Mouse (Mus musculus): ENCODE data around the gene Cemip. TPM values are rescaled to one million over a fixed set of nuclear protein-coding genes. Genes with fewer than 3 reads are reported as not detected.

Cemip gene
- polyA plus RNA-seq, 1 experiment = 11.2 TPM

GRCm38 (mm10) chr7:83913405-83913932, 172.8 kb downstream of the Cemip start:
- Histone ChIP-seq H3K36me3 (ENCODE audit: control insufficient read depth, insufficient read depth) (no peaks in the 10 kb centered on the region), H3K79me2 (ENCODE audit: control insufficient read depth, insufficient read depth) (no peaks in the 10 kb centered on the region), H3K4me2 (ENCODE audit: low read depth) (no peak overlapping the region), H3ac (ENCODE audit: control insufficient read depth, insufficient read length) (no peak overlapping the region), H3K4me3 (no peak overlapping the region), H3K27me3 (ENCODE audit: control insufficient read depth, insufficient read depth, insufficient read length) (no peaks in the 10 kb centered on the region)
- TF ChIP-seq MYOG (IDR thresholded peaks at IDR 0.05; ENCODE audit: control insufficient read depth in 1 of 3, insufficient read depth in 1 of 3, insufficient read length in 2 of 3, low read depth in 2 of 3) (no peak), REST (IDR thresholded peaks at IDR 0.05; ENCODE audit: insufficient read depth, insufficient read length) (no peak), USF1 (IDR thresholded peaks at IDR 0.05; ENCODE audit: low read depth) (no peak), SRF (IDR thresholded peaks at IDR 0.05; ENCODE audit: control insufficient read depth, insufficient read length, low read depth) (no peak), MAX (IDR thresholded peaks at IDR 0.05; ENCODE audit: low read depth) (no peak), E2F4 (IDR thresholded peaks at IDR 0.05; ENCODE audit: insufficient read depth) (no peak), POLR2AphosphoS2 (IDR thresholded peaks at IDR 0.05; ENCODE audit: insufficient read length, low read depth) (no peak), TCF3 (IDR thresholded peaks at IDR 0.05; ENCODE audit: insufficient read length, low read depth) (no peak), POLR2A (IDR thresholded peaks at IDR 0.05; ENCODE audit: insufficient read length, low read depth) (no peak), TCF12 (IDR thresholded peaks at IDR 0.05; ENCODE audit: insufficient read depth, poor library complexity, severe bottlenecking) (no peak)

GRCm38 (mm10) chr7:83911909-83912308, 174.4 kb downstream of the Cemip start:
- no peaks in the 10 kb centered on the region for H3K79me2 ChIP-seq (ENCODE audit: control insufficient read depth, insufficient read depth)
- H3K36me3 ChIP-seq (ENCODE audit: control insufficient read depth, insufficient read depth) = no peaks in the 10 kb centered on the region
- no peak overlapping the region for H3K4me3 ChIP-seq
- no peak overlapping the region for H3K4me2 ChIP-seq (ENCODE audit: low read depth)
- TF ChIP-seq USF1 (IDR thresholded peaks at IDR 0.05; ENCODE audit: low read depth) = no peak
- TF ChIP-seq REST (IDR thresholded peaks at IDR 0.05; ENCODE audit: insufficient read depth, insufficient read length) = no peak
- no peak for TF ChIP-seq MYOD1 (IDR thresholded peaks at IDR 0.05; ENCODE audit: control insufficient read depth in 1 of 3, insufficient read length in 2 of 3, low read depth in 2 of 3)
- TF ChIP-seq MYOG (IDR thresholded peaks at IDR 0.05; ENCODE audit: control insufficient read depth in 1 of 3, insufficient read depth in 1 of 3, insufficient read length in 2 of 3, low read depth in 2 of 3) = no peak
- no peak for TF ChIP-seq CEBPB (IDR thresholded peaks at IDR 0.05; ENCODE audit: insufficient read depth, poor library complexity, severe bottlenecking)
- TF ChIP-seq E2F4 (IDR thresholded peaks at IDR 0.05; ENCODE audit: insufficient read depth) = no peak
- no peak for TF ChIP-seq MAX (IDR thresholded peaks at IDR 0.05; ENCODE audit: low read depth)
- no peak for TF ChIP-seq TCF3 (IDR thresholded peaks at IDR 0.05; ENCODE audit: insufficient read length, low read depth)
- TF ChIP-seq POLR2A (IDR thresholded peaks at IDR 0.05; ENCODE audit: insufficient read length, low read depth) = no peak
- TF ChIP-seq POLR2AphosphoS2 (IDR thresholded peaks at IDR 0.05; ENCODE audit: insufficient read length, low read depth) = no peak
- H3ac ChIP-seq (ENCODE audit: control insufficient read depth, insufficient read length) = no peak overlapping the region
- H3K27me3 ChIP-seq (ENCODE audit: control insufficient read depth, insufficient read depth, insufficient read length) = no peaks in the 10 kb centered on the region

GRCm38 (mm10) chr7:83904831-83905230, 181.5 kb downstream of the Cemip start:
- Histone ChIP-seq H3K27me3 (ENCODE audit: control insufficient read depth, insufficient read depth, insufficient read length) (no peaks in the 10 kb centered on the region), H3K79me2 (ENCODE audit: control insufficient read depth, insufficient read depth) (no peaks in the 10 kb centered on the region), H3K4me2 (ENCODE audit: low read depth) (no peak overlapping the region), H3K36me3 (ENCODE audit: control insufficient read depth, insufficient read depth) (no peaks in the 10 kb centered on the region), H3K4me3 (no peak overlapping the region), H3ac (ENCODE audit: control insufficient read depth, insufficient read length) (no peak overlapping the region)
- no peak for TF ChIP-seq POLR2A (IDR thresholded peaks at IDR 0.05; ENCODE audit: insufficient read length, low read depth)
- TF ChIP-seq REST (IDR thresholded peaks at IDR 0.05; ENCODE audit: insufficient read depth, insufficient read length) = no peak
- TF ChIP-seq CEBPB (IDR thresholded peaks at IDR 0.05; ENCODE audit: insufficient read depth, poor library complexity, severe bottlenecking) = no peak
- TF ChIP-seq E2F4 (IDR thresholded peaks at IDR 0.05; ENCODE audit: insufficient read depth) = no peak
- TF ChIP-seq MYOD1 (IDR thresholded peaks at IDR 0.05; ENCODE audit: control insufficient read depth in 1 of 3, insufficient read length in 2 of 3, low read depth in 2 of 3) = no peak
- TF ChIP-seq TCF3 (IDR thresholded peaks at IDR 0.05; ENCODE audit: insufficient read length, low read depth) = no peak
- TF ChIP-seq MAX (IDR thresholded peaks at IDR 0.05; ENCODE audit: low read depth) = no peak

- no peak for TF ChIP-seq USF1 (IDR thresholded peaks at IDR 0.05; ENCODE audit: low read depth)
- Histone ChIP-seq H3ac (ENCODE audit: control insufficient read depth, insufficient read length) (no peak overlapping the region), H3K27me3 (ENCODE audit: control insufficient read depth, insufficient read depth, insufficient read length) (no peaks in the 10 kb centered on the region), H3K36me3 (ENCODE audit: control insufficient read depth, insufficient read depth) (peaks cover 10% of the 10 kb centered on the region), H3K4me3 (no peak overlapping the region), H3K4me2 (ENCODE audit: low read depth) (no peak overlapping the region), H3K79me2 (ENCODE audit: control insufficient read depth, insufficient read depth) (no peaks in the 10 kb centered on the region)
Observed at GRCm38 (mm10) chr7:83902296-83903145, 183.8 kb downstream of the Cemip start.

- H3K36me3 ChIP-seq (ENCODE audit: control insufficient read depth, insufficient read depth) = peaks cover 12% of the 10 kb centered on the region
Observed at GRCm38 (mm10) chr7:83901425-83901824, 184.9 kb downstream of the Cemip start.

More at GRCm38 (mm10) chr7:83901425-83901824, 184.9 kb downstream of the Cemip start:
- H3K4me2 ChIP-seq (ENCODE audit: low read depth) = no peak overlapping the region
- H3K79me2 ChIP-seq (ENCODE audit: control insufficient read depth, insufficient read depth) = no peaks in the 10 kb centered on the region
- no peaks in the 10 kb centered on the region for H3K27me3 ChIP-seq (ENCODE audit: control insufficient read depth, insufficient read depth, insufficient read length)
- no peak overlapping the region for H3K4me3 ChIP-seq
- H3ac ChIP-seq (ENCODE audit: control insufficient read depth, insufficient read length) = no peak overlapping the region
- no peak for TF ChIP-seq TCF12 (IDR thresholded peaks at IDR 0.05; ENCODE audit: insufficient read depth, poor library complexity, severe bottlenecking)
- TF ChIP-seq MAX (IDR thresholded peaks at IDR 0.05; ENCODE audit: low read depth) = no peak
